Mouse (Mus musculus) erythroid progenitor cell, adult 5-6 weeks (primary cell): ENCODE data around the gene Myh7. TPM values are rescaled to one million over a fixed set of nuclear protein-coding genes. Genes with fewer than 3 reads are reported as not detected.
"Not testable (repeated sequence)": the region's sequence is repeated elsewhere in the genome, so short reads cannot be mapped to it uniquely, and the experiment has no call there.

ENCODE experiments used
- ATAC-seq: replicated peaks from 2 replicates; pipeline ENCODE4 v1.8.0; 2016; ENCODE audit warnings: moderate number of reproducible peaks, mild to moderate bottlenecking, moderate TSS enrichment, inconsistent platforms; ENCODE audit not compliant: poor library complexity, low FRiP score, severe bottlenecking
- total RNA-seq, 2 experiments: library from RNA; stranded (forward) in 1 of 2; stranded (reverse) in 1 of 2; fragments of 150-400 nt in 1 of 2; fragments of 186-747, 209-891 nt in 1 of 2; gene quantifications; 2 replicates each; pipeline versions ENCODE4 v1.2.3 to v1.2.4; 2015 to 2017; ENCODE audit warnings: low replicate concordance in 2 of 2

Gene Myh7
- total RNA-seq, 2 experiments from 2014 or later: not detected

DNA sequence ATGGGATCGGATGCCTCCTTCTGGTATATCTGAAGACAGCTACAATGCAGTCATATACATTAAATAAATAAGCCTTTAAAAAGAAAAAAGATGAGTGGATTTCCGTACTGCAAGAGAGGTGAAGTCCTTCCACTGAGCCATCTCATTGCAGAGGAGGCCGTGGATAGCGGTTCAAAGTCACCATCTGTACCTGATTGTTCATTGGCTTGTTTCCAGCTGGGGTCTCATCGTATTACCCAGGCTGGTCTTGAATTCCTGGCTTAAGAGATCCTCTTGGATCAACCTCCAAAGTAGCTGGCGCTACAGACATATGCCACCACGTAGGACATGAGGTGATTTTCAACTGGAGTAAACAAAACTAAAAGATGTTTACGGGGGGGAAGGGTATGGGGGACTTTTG, 11.5 kb upstream of the Myh7 start:
- no peak for ATAC-seq

DNA sequence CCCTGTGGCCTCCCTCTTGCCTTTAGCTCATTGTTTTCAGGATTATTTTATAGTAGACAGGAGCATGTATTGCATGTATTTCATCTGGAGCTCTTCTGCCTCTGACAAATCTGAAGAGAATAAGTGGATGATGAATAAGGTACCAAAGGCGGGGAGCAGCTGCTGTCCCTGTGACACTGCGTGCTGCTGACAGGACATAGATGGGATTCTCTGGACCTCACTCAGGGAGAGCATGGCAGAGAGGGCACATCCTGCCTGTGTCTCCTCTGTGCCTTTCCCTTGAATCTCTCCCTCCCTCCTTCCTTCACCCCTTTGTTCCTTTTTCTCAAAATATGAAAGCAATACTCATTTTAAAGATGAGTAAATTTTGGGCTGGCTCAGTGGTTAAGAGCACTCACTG, 11.1 kb upstream of the Myh7 start:
- ATAC-seq: no peak

DNA sequence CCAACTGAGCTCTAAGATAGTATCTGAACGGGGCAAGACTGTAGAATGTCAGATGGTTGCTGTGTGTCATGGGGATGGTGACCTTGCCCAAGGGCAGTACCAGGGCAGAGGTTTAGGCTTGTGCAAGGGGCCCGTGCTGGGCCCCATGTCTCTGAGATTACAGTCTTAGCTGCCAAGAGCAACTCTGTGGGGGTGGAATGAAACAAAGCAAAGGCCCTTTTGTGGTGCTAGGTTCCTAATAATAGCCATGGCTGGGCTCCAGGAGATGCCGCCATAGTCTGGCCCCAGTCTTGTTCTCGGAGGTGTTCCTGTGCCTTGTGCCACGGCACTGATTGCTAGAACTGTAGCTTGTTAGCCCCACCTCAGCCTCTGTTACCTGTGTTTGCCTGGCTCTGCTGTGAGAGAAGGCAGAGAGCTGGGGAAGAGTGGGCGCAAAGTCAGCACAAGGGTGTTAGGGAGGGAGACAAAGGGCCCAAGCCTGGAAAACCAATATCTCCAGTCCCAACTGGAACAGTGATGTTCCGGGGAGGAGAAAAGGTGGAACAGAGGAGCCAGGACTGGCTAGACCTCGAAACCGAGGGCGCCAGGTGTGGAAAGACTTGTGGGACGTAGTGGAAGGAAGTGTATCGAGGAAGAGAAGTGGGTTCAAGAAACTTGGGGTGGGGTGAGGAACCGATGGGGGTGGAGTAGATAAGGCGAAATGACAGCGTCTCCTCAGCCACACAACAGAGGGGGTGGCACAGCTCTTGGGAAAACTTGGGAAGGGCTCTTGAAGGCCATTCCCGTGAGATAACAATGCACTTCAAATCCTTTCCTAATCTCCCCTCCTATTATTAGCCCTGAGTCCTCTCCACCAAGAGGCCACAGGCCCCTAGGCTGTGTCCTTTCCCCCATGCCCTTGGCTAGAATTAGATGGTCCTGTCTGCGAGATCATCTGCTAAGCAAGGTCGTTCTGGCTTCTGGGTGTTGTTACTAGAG, 9.7 kb upstream of the Myh7 start:
- no peak; the same call in 1 of the 2 replicates for ATAC-seq

DNA sequence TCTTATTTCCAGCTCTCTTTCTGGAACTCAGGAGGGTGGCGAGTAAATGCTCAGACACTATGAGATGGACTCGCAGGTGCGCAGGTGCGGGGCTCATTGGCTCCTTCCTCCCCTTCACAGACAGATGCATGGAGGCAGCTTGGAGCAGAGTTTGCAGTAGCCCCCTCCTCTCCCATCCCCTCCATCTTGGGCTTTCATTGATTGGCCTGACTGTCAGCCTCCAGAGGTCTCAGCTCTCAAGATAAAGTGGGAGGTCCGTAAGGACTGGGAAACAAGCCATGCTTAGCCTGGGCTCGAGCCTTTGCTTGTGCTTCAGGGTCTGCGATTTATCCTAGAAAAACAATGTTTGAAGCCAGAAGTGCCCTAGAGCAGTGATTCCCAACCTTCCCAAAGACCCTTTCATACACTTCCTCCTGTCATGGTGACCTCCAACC, 8.3 kb upstream of the Myh7 start:
- no peak for ATAC-seq

DNA sequence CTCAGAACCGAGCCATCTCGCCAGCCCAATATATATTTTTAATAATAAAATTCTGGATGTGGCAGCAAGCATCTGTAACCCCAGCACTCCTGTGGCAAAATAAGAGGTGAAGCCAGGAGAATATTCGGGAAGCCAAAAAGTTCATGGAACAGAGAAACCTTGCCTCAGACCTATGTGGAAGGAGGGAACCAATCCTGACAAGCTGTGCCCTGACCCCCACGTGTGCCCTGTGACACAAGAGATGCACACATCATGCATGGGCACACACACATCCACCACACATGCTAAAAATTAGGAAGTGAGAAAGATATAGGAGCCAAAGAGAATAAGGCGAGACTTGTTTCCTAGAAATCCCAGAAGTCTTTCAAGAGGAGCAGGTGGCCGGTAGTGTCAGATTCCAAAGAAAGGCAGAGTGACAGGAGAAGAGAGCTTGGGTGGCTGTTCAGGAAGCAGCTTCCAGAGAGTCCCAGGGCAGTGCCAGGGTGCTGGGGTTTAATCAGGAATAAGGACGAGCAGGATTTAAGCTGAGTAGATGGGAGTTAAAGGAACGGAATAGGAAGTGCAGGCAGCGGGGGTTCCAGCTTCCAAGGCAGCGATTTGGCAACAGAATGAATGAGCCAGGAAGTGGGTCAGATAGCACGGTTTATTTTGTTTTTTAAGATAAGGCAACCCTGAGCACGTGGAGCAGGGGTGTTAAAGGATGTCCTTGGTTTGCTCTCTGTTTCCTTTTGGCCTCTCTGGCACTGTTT, 7.7 kb upstream of the Myh7 start:
- ATAC-seq: no peak

DNA sequence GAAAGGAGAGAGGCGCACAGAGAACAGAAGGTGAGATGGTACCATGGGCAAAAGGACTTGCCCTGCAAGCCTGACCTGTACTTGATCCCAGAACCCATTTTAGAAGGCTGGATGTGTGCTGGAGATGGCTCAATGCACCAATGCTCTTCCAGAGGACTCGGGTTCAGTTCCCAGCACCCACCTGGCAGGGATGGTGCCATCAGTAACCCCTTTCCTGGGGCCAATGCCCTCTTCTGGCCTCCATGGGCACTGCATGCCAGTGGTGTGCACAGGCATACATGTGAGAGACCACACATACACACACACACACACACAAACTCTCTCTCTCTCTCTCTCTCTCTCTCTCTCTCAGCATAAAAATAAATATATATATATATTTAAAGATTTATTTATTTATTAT, 7.0 kb upstream of the Myh7 start:
- ATAC-seq: no peak

DNA sequence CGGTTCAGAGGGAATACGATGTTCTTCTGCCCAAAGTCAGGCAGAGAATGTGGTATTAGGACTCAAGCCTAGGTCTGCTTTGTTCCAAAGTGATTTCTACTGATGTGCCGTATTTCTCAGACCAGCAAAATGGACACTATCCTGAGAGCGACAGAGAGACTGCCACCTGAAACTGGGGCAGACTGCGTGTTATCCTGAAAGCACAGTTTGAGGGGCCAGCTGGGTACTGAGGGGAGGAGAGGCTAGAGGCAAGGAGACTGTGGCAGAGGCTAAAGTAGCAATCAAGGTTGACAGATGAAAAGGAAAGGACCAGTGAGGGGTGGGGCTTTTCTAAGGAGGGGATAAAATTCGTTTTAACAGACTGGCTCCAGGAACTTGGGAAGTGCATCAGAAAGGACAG, 6.4 kb upstream of the Myh7 start:
- no peak for ATAC-seq

DNA sequence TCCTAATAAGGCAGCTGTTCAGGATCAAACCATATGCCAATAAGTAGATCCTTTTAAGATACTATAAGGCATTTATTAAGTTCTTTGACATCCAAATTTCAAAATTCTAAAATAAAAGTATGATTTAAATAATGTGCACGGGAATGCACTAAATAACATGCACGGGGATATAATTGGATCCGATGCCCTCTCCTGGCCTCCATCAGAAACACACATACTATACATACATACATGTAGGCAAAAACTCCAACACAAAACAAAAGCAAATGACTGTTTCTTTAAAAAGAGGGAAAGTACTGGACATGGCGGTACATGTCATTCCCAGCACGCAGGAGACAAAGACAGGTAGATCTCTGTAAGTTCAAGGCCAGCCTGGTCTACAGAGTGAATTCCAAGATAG, 5.4 kb upstream of the Myh7 start:
- not testable (repeated sequence) for ATAC-seq

DNA sequence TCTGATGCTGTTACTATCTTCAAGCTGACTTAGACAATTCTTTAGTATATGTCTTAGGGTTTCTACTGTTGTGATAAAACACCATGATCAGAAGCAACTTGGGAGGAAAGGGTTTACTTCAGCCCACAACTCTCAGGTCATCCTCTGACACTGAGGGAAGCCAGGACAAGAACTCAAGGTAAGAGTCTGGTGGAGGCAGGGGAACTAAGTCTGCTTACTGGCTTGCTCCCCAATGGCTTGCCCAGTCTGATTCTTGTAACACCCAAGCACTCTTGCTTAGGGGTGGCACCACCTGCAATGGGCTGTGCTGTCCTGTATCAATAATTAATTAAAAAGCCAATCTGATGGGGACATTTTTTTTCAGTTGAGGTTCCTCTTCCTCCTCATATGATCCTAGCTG, 4.3 kb upstream of the Myh7 start:
- ATAC-seq: no peak

DNA sequence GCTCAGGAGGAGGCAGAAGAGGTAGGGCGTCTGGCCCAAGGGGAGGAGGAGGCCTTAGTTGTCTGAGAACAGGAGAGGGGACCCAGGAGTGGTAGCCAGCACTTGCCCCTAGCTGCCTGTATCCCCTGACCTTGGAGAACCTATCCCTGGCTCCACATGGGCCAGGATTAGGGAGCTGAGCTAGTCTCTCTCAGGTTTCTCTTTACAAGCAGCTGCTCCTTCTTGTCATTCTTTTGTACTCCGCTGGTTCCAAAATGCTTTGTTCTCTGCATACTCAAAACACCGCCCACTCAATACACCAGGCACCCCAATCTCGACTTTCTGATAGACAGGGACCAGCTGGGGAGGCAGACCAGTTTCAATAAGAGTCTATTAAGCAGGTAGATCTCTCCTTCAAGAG, 2.9 kb upstream of the Myh7 start:
- no peak for ATAC-seq

DNA sequence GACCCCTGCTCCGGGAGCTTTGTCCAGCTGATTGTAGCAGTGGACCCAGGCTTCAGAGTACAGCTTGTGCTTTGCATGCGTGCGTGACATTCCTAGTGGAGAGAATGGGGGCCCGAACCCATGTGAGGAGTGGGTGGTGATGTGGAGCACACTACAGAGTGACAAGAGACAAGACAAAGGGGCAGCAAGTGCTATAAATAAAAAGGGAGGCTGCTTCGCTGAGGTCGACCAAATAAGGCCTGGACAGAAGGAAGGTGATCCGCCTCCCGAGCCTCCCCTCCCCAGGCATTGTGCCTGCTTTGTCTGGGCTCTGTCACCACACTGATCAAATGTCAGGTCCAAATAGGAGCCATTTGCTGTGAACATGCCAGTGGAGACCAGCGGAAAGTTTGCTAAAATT, 2.4 kb upstream of the Myh7 start:
- no peak for ATAC-seq

DNA sequence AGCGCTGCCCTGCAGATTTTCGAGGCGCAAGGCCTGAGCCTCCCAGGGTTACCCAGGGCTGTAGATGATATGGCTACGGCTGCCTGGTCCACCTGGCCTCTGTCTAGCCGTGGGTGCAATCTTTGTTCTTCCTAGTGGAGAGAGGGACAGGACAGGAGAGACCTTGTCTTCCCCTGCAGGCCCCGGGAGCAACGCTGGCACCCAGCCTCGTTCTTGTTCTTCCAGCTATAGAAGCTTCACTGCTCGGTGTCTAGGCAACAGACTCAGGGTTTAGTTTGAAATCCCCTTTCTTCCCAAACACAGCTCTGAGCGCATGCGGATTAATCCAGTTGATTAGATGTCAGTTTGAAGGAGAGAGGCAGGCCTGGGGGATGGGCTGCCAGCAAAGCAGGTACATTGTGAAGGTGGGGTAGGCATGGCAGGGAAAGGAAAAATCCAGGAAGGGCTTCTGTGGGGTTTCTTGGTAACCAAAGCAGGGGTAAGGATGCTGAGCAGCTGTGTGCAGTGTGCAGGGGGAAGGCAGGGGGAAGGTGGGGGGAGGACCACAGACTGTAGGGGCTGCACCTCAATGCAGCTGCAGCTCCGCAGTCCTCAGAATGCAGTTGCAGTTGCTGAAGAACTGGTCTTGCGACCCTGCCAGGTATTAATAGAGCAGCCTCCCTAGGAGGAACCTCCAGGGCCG, 1.2 kb upstream of the Myh7 start:
- ATAC-seq: no peak

DNA sequence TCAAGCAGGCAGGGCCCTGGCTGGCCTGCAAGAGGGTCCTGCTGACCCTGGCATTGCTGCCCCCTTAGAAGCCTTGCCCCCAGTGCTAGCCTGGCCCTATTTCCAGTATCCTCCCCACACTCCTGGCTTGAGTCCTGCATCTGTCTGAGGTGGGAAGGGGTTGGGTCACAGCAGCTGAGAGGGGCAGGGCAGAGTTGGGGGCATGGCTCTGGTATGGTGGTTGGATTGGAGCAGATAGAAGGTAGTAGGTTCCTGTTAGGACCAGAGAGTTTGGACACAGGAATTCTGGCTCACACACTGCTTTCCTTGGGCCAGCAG, 402 bp upstream of the Myh7 start:
- ATAC-seq: no peak

DNA sequence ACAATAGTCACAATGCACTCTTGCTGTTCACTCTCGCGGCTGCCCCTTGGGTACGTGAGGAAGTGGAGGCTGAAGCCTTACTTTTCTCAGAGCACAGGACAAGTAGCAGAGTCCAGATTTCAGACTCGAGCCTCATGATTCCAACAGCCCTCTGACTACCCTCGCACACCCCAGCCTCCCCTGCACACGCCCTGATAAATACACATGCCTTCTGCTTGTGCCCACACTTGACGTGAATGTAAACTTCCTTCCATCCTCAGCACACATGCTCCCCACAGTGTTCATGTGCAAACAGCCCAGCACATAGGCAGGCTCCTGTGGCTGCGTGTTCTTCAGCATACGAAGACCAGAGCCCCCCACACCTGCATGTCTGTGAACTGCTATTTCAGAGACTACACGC, 790 bp downstream of the Myh7 start:
- no peak for ATAC-seq

DNA sequence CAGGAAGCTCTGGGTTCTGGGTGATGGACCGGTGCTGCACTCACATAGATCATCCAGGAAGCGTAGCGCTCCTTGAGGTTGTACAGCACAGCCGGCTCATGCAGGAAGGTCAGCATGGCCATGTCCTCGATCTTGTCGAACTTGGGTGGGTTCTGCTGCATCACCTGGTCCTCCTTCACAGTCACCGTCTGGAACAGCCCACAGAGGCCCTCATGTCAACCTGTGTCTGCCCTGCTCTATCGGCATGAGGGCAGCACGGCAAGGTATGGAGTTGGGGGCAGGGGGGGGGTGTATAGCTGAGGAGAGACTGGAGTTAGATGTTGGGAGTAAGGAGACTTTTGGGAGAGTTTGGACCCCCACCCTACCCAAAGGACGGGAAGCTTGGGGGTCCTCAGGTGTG, 2.2 kb downstream of the Myh7 start:
- ATAC-seq: no peak

DNA sequence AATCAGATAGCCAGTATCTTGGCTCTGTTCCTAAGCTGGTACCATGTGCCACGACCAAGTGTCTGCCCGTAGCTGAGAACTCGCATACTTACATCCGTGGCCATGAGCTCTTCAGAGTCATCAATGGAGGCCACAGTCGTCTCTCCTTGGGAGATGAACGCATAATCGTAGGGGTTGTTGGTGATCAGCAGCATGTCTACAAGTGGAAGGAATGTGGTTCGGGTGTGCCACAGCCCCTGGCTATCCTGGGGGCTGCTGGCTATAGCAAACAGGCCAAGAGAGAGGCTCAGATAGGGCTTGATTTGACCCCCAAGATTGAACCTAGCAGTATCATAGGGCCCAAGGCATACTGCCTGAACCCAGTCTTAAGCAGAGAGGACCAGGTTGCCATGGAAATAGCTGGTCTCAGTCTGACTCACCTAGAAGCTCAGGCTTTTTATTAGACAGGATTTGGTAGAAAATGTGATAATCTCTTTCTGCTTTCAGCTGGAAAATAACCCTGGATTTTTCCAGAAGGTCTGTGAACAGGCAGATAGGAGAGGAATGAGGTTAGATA, 4.5 kb downstream of the Myh7 start:
- ATAC-seq: no peak

DNA sequence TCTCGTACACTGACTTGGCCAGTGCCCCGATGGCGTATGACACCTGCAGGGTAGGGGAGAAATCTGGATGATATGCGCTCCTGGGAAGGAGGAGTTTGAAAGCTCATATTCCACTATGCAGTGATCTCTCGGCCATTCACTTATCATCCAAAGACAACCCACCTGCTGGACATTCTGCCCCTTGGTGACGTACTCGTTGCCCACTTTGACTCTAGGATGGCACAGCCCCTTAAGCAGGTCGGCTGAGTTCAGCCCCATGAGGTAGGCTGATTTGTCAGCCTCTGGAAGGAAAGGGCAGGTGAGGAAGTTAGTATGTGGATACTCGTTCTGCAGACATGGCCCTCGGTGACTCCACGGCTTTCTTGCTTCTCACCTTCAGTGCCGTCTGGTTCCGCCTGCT, 5.5 kb downstream of the Myh7 start:
- no peak for ATAC-seq

DNA sequence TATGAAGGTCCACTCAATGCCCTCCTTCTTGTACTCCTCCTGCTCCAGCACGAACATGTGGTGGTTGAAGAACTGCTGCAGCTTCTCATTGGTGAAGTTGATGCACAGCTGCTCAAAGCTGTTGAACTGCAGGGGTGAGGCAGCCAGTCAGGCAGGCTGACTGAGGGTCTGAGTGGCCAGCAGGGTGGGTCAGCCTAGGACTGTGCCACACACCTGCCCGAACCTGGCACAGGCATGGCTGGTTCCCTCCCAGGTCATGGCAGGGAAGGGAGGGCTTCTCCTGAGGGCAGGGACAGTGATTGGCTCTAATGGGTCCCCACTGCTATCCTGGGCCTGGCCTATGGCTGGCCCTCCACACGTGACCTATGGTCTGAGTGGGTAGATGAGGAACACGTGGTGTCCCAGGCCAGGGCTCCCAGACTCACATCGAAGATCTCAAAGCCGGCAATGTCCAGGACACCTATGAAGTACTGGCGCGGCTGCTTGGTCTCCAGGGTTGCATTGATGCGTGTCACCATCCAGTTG, 6.0 kb downstream of the Myh7 start:
- not testable (repeated sequence) for ATAC-seq

DNA sequence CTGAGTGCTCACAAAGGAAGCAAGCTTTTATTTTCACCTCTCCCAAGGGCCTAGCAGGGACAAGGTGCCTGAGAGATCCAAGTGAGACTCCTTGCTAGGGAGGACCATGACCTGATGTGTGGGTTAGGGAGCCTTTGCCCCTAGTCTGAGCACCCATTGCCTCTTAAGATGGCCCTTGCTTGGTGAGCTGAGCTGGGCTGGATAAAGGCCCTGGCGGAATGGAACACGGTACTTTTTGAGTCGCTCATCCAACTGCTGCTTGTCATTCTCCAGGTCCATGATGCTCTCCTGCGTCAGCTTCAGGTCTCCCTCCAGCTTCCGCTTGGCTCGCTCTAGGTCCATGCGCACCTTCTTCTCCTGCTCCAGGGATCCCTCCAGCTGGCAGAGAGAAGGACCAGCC, 12.5 kb downstream of the Myh7 start:
- no peak for ATAC-seq

DNA sequence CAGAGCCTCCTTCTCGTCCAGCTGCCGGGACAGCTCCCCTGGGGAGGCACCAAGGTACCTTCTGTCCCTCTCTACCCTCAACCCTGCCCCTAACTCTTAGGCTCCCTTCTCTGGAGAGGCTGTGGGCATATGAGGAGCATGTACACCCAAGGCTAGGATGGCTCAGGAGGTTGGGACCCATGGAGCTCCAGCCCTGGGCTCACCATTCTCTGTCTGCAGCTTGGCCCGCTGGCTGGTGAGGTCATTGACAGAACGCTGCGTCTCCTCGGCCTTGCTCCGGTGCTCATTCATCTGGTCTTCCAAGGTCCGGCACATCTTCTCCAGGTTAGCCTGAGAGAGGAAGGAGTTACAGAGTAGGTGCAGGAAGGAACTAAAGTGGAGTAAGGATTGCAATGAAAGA, 15.8 kb downstream of the Myh7 start:
- ATAC-seq: 0 out of 2 replicates have a peak, but pooled peaks have one; percentile 20
